Mouse (Mus musculus): ENCODE data around the gene Exo5. TPM values are rescaled to one million over a fixed set of nuclear protein-coding genes. Genes with fewer than 3 reads are reported as not detected.

Exo5 gene
- polyA plus RNA-seq (2016; fragmentation: Nextera tagmentation; extraction: Ambion mirVana), result 36.4 and 37.3 TPM in 2 replicates

GRCm38 (mm10) chr4:120924554-120925299, at the start of gene Exo5:
Gene Exo5 (minus strand): TSS chr4:120925017.
- H3K4me1 ChIP-seq, result peaks cover 4% of the 10 kb centered on the region
- peaks cover 36% of the 10 kb centered on the region for H3K36me3 ChIP-seq
- peaks cover 1% of the 10 kb centered on the region; the same call in 1 of the 2 replicates for H3K9me3 ChIP-seq (replicated peaks)
- H3K27me3 ChIP-seq (ENCODE audit: low read depth, poor library complexity, severe bottlenecking), result no peaks in the 10 kb centered on the region
- peak within 1 kb of the TSS; percentile 89 for H3K27ac ChIP-seq
- WGBS, result under 1% methylated on average over 33 of the region's 33 CpGs
- peak; percentile 94 for DNase-seq (ENCODE audit: low spot score)
- peak within 1 kb of the TSS; percentile 65 for H3K4me3 ChIP-seq

GRCm38 (mm10) chr4:120971842-120972241, 47.0 kb upstream of the Exo5 start:
- Histone ChIP-seq H3K4me3 (no peak overlapping the region), H3K36me3 (peaks cover 59% of the 10 kb centered on the region), H3K9me3 (replicated peaks) (no peaks in the 10 kb centered on the region), H3K27me3 (ENCODE audit: low read depth, poor library complexity, severe bottlenecking) (no peaks in the 10 kb centered on the region), H3K4me1 (no peaks in the 10 kb centered on the region), H3K27ac (no peak overlapping the region)
- 92% methylated on average over 8 of the region's 8 CpGs for WGBS
- no peak for DNase-seq (ENCODE audit: low spot score)

- WGBS, result 84% methylated on average over 5 of the region's 5 CpGs
- DNase-seq (ENCODE audit: low spot score), result peak; percentile 35
- peaks cover 51% of the 10 kb centered on the region for H3K36me3 ChIP-seq
Observed at GRCm38 (mm10) chr4:120969382-120970146, 44.7 kb upstream of the Exo5 start.

GRCm38 (mm10) chr4:120968486-120968885, 43.7 kb upstream of the Exo5 start:
- Histone ChIP-seq H3K4me3 (no peak overlapping the region), H3K4me1 (no peaks in the 10 kb centered on the region), H3K27ac (no peak overlapping the region), H3K36me3 (peaks cover 47% of the 10 kb centered on the region), H3K27me3 (ENCODE audit: low read depth, poor library complexity, severe bottlenecking) (no peaks in the 10 kb centered on the region), H3K9me3 (replicated peaks) (no peaks in the 10 kb centered on the region)
- DNase-seq (ENCODE audit: low spot score), result no peak
- 93% methylated on average over 9 of the region's 9 CpGs for WGBS

More at GRCm38 (mm10) chr4:120969382-120970146, 44.7 kb upstream of the Exo5 start:
- Histone ChIP-seq H3K27ac (no peak overlapping the region), H3K27me3 (ENCODE audit: low read depth, poor library complexity, severe bottlenecking) (no peaks in the 10 kb centered on the region), H3K9me3 (replicated peaks) (no peaks in the 10 kb centered on the region), H3K4me1 (no peaks in the 10 kb centered on the region), H3K4me3 (no peak overlapping the region)

- no peaks in the 10 kb centered on the region for H3K36me3 ChIP-seq
- no peak for DNase-seq (ENCODE audit: low spot score)
- 91% methylated on average over 1 of the region's 1 CpGs for WGBS
- H3K27me3 ChIP-seq (ENCODE audit: low read depth, poor library complexity, severe bottlenecking), result no peaks in the 10 kb centered on the region
- H3K4me3 ChIP-seq, result no peak overlapping the region
- peaks cover 8% of the 10 kb centered on the region; the same call in 1 of the 2 replicates for H3K4me1 ChIP-seq
- H3K27ac ChIP-seq, result no peak overlapping the region
- no peaks in the 10 kb centered on the region for H3K9me3 ChIP-seq (replicated peaks)
Observed at GRCm38 (mm10) chr4:120955586-120955985, 30.8 kb upstream of the Exo5 start.

- Histone ChIP-seq H3K27ac (no peak overlapping the region), H3K4me1 (peaks cover 21% of the 10 kb centered on the region), H3K4me3 (no peak overlapping the region), H3K9me3 (replicated peaks) (no peaks in the 10 kb centered on the region), H3K36me3 (no peaks in the 10 kb centered on the region), H3K27me3 (ENCODE audit: low read depth, poor library complexity, severe bottlenecking) (no peaks in the 10 kb centered on the region)
- DNase-seq (ENCODE audit: low spot score), result no peak
- 93% methylated on average over 1 of the region's 1 CpGs for WGBS
Observed at GRCm38 (mm10) chr4:120953667-120954066, 28.9 kb upstream of the Exo5 start.

GRCm38 (mm10) chr4:120953038-120953437, 28.2 kb upstream of the Exo5 start:
- Histone ChIP-seq H3K4me1 (peaks cover 21% of the 10 kb centered on the region), H3K27ac (no peak overlapping the region), H3K4me3 (no peak overlapping the region), H3K9me3 (replicated peaks) (no peaks in the 10 kb centered on the region), H3K27me3 (ENCODE audit: low read depth, poor library complexity, severe bottlenecking) (no peaks in the 10 kb centered on the region), H3K36me3 (no peaks in the 10 kb centered on the region)
- DNase-seq (ENCODE audit: low spot score), result no peak
- 81% methylated on average over 4 of the region's 4 CpGs for WGBS

GRCm38 (mm10) chr4:120952163-120952562, 27.3 kb upstream of the Exo5 start:
- H3K9me3 ChIP-seq (replicated peaks), result no peaks in the 10 kb centered on the region

GRCm38 (mm10) chr4:120951428-120951973, 26.7 kb upstream of the Exo5 start, which contains the start of gene Zfp69:
Gene Zfp69 (minus strand): TSS chr4:120951699.
- Histone ChIP-seq H3K4me1 (peaks cover 21% of the 10 kb centered on the region), H3K27me3 (ENCODE audit: low read depth, poor library complexity, severe bottlenecking) (no peaks in the 10 kb centered on the region), H3K4me3 (peak within 1 kb of the TSS; percentile 94), H3K9me3 (replicated peaks) (no peaks in the 10 kb centered on the region), H3K27ac (peak within 1 kb of the TSS; percentile 94), H3K36me3 (peaks cover 11% of the 10 kb centered on the region)
- under 1% methylated on average over 60 of the region's 60 CpGs for WGBS
- DNase-seq (ENCODE audit: low spot score), result peak; percentile 95

More at GRCm38 (mm10) chr4:120952163-120952562, 27.3 kb upstream of the Exo5 start:
- DNase-seq (ENCODE audit: low spot score), result no peak
- Histone ChIP-seq H3K4me1 (peaks cover 21% of the 10 kb centered on the region), H3K27ac (peak overlapping the region; percentile 94), H3K27me3 (ENCODE audit: low read depth, poor library complexity, severe bottlenecking) (no peaks in the 10 kb centered on the region), H3K4me3 (peak overlapping the region; percentile 94), H3K36me3 (peaks cover 4% of the 10 kb centered on the region)
- WGBS, result 68% methylated on average over 6 of the region's 6 CpGs

GRCm38 (mm10) chr4:120950763-120951427, 26.1 kb upstream of the Exo5 start:
- 9% methylated on average over 20 of the region's 20 CpGs for WGBS
- Histone ChIP-seq H3K27ac (peak overlapping the region; percentile 94), H3K9me3 (replicated peaks) (no peaks in the 10 kb centered on the region), H3K4me3 (peak overlapping the region; percentile 94), H3K4me1 (peaks cover 21% of the 10 kb centered on the region), H3K27me3 (ENCODE audit: low read depth, poor library complexity, severe bottlenecking) (no peaks in the 10 kb centered on the region), H3K36me3 (peaks cover 16% of the 10 kb centered on the region)
- no peak for DNase-seq (ENCODE audit: low spot score)

GRCm38 (mm10) chr4:120948938-120949337, 24.1 kb upstream of the Exo5 start:
- Histone ChIP-seq H3K27ac (peak overlapping the region; percentile 42; the same call in 1 of the 2 replicates), H3K9me3 (replicated peaks) (no peaks in the 10 kb centered on the region), H3K36me3 (peaks cover 35% of the 10 kb centered on the region), H3K4me3 (peak overlapping the region; percentile 5; the same call in 1 of the 2 replicates), H3K4me1 (peaks cover 21% of the 10 kb centered on the region), H3K27me3 (ENCODE audit: low read depth, poor library complexity, severe bottlenecking) (no peaks in the 10 kb centered on the region)
- DNase-seq (ENCODE audit: low spot score), result peak; percentile 41
- WGBS, result 66% methylated on average over 3 of the region's 3 CpGs

GRCm38 (mm10) chr4:120935006-120935405, 10.2 kb upstream of the Exo5 start:
- no peaks in the 10 kb centered on the region for H3K27me3 ChIP-seq (ENCODE audit: low read depth, poor library complexity, severe bottlenecking)
- no peak for DNase-seq (ENCODE audit: low spot score)
- H3K4me1 ChIP-seq, result no peaks in the 10 kb centered on the region
- H3K9me3 ChIP-seq (replicated peaks), result no peaks in the 10 kb centered on the region
- H3K27ac ChIP-seq, result no peak overlapping the region
- H3K36me3 ChIP-seq, result peaks cover 32% of the 10 kb centered on the region
- H3K4me3 ChIP-seq, result no peak overlapping the region
- WGBS, result 90% methylated on average over 3 of the region's 3 CpGs

Measured in limb, embryonic 10.5 days (tissue).